Mouse (Mus musculus) ES-E14 (cell line): Measurements from ENCODE around the gene Tubb2a. TPM values are rescaled to one million over a fixed set of nuclear protein-coding genes. Genes with fewer than 3 reads are reported as not detected.

ENCODE experiments used
- DNase-seq: peaks from one replicate; pipeline ENCODE4 v3.0.0-alpha.2; 2013; ENCODE audit warnings: low read depth, low spot score
- H3K27ac ChIP-seq: 2 replicates; pipeline ENCODE4 v1.5.1; 2012; ENCODE audit warnings: low read depth, mild to moderate bottlenecking, low read length, moderate library complexity, mixed read lengths; ENCODE audit not compliant: poor library complexity, insufficient read depth, severe bottlenecking
- H3K36me3 ChIP-seq: 2 replicates; pipeline ENCODE4 v1.6.1; 2012; ENCODE audit warnings: mild to moderate bottlenecking, low read length, moderate library complexity, mixed read lengths; ENCODE audit not compliant: control insufficient read depth, poor library complexity, insufficient read depth, severe bottlenecking
- H3K4me1 ChIP-seq, 2 experiments: fragments of 150-350 bp in 1 of 2; sonication (generic) in 1 of 2; 2 replicates each; pipeline ENCODE4 v1.6.1; 2012; ENCODE audit warnings: low read length in 2 of 2, mild to moderate bottlenecking in 1 of 2, mixed read lengths in 1 of 2; ENCODE audit not compliant: control insufficient read depth in 2 of 2, insufficient read depth in 2 of 2, poor library complexity in 1 of 2
- H3K4me3 ChIP-seq, 2 experiments: fragments of 150-350 bp in 1 of 2; sonication (generic) in 1 of 2; 2 replicates each; pipeline ENCODE4 v1.5.1; 2012; ENCODE audit warnings: low read length in 2 of 2, low read depth in 1 of 2, mild to moderate bottlenecking in 1 of 2, mixed read lengths in 1 of 2; ENCODE audit not compliant: insufficient read depth in 1 of 2, poor library complexity in 1 of 2, severe bottlenecking in 1 of 2
- H3K9ac ChIP-seq: 2 replicates; pipeline ENCODE4 v1.6.1; 2012; ENCODE audit warnings: low read depth, mild to moderate bottlenecking, low read length, mixed read lengths; ENCODE audit not compliant: poor library complexity, insufficient read depth, severe bottlenecking
- H3K9me3 ChIP-seq: fragments of 150-350 bp; sonication (generic); 2 replicates; pipeline ENCODE4 v1.6.1; 2012; ENCODE audit warnings: low read depth, mild to moderate bottlenecking, low read length; ENCODE audit not compliant: control insufficient read depth, insufficient read depth
- CHD2 ChIP-seq: IDR thresholded peaks from 2 replicates; pipeline ENCODE4 v1.6.1; 2014; ENCODE audit warnings: mild to moderate bottlenecking, low read depth, low read length, inconsistent platforms
- HCFC1 ChIP-seq: IDR thresholded peaks from 2 replicates; pipeline ENCODE4 v1.6.1; 2012; ENCODE audit warnings: low read length, inconsistent platforms, borderline replicate concordance; ENCODE audit not compliant: insufficient read depth
- MAFK ChIP-seq: IDR thresholded peaks from 2 replicates; pipeline ENCODE4 v1.6.1; 2014; ENCODE audit warnings: mild to moderate bottlenecking, low read depth, low read length, inconsistent platforms; ENCODE audit not compliant: insufficient read depth
- ZC3H11A ChIP-seq: IDR thresholded peaks from 2 replicates; pipeline ENCODE4 v1.6.1; 2012; ENCODE audit warnings: low read depth, mild to moderate bottlenecking, inconsistent platforms, low read length, borderline replicate concordance
- ZNF384 ChIP-seq: IDR thresholded peaks from 2 replicates; pipeline ENCODE4 v1.6.1; 2012; ENCODE audit warnings: low read depth, low read length, inconsistent platforms
- in situ Hi-C, 2 experiments: fragments of 600-800 bp; cut with MboI; formaldehyde crosslinking; loops; one replicate each; pipeline ENCODE4 v1.15.1; 2025; ENCODE audit warnings: low sequenced_read_pairs in 2 of 2, inconsistent platforms in 1 of 2; ENCODE audit not compliant: unreplicated experiment in 2 of 2
- total RNA-seq: library from RNA; depleted of rRNA; stranded (reverse); fragments of 300-350 nt; gene quantifications from 2 replicates; pipeline ENCODE4 v1.2.3, GENCODE M21; 2012

Tubb2a gene
- total RNA-seq, 1 experiment: 62.2 TPM

GRCm38 (mm10) chr13:34105364-34105763, 27.6 kb upstream of the Tubb2a start:
- Histone ChIP-seq H3K9ac (no peak overlapping the region), H3K4me3 (no peak overlapping the region), H3K9me3 (no peaks in the 10 kb centered on the region), H3K27ac (no peak overlapping the region), H3K36me3 (no peaks in the 10 kb centered on the region), H3K4me1 (peaks cover 3 to 13% of the 10 kb centered on the region in 2 experiments)
- in situ Hi-C loops: no loop called here
- no peak for TF ChIP-seq ZNF384
- no peak for DNase-seq

GRCm38 (mm10) chr13:34101908-34102307, 24.1 kb upstream of the Tubb2a start:
- in situ Hi-C loops: no loop called here
- Histone ChIP-seq H3K27ac (no peak overlapping the region), H3K9ac (no peak overlapping the region), H3K9me3 (no peaks in the 10 kb centered on the region), H3K36me3 (no peaks in the 10 kb centered on the region), H3K4me3 (no peak overlapping the region), H3K4me1 (peaks cover 0 to 1% of the 10 kb centered on the region in 2 experiments; a peak in 1 of 4 replicates)
- no peak for DNase-seq
- no peak for TF ChIP-seq MAFK
- no peak for TF ChIP-seq ZC3H11A
- TF ChIP-seq CHD2: no peak
- no peak for TF ChIP-seq ZNF384
- TF ChIP-seq HCFC1: no peak

GRCm38 (mm10) chr13:34101247-34101646, 23.4 kb upstream of the Tubb2a start:
- no peaks in the 10 kb centered on the region for H3K36me3 ChIP-seq
- no peak overlapping the region for H3K4me3 ChIP-seq
- no peak overlapping the region for H3K9ac ChIP-seq
- TF ChIP-seq ZC3H11A (no peak), HCFC1 (no peak), ZNF384 (no peak), CHD2 (no peak), MAFK (no peak)
- in situ Hi-C loops: no loop called here
- peaks cover under 1 to 5% of the 10 kb centered on the region in 2 experiments; a peak in 2 of 4 replicates for H3K4me1 ChIP-seq
- no peak for DNase-seq
- no peak overlapping the region for H3K27ac ChIP-seq
- no peaks in the 10 kb centered on the region for H3K9me3 ChIP-seq

- H3K4me1 ChIP-seq: peaks cover 2 to 7% of the 10 kb centered on the region in 2 experiments; a peak in 2 of 4 replicates
- no peaks in the 10 kb centered on the region for H3K9me3 ChIP-seq
- no peak overlapping the region for H3K9ac ChIP-seq
- TF ChIP-seq HCFC1 (no peak), ZNF384 (no peak), MAFK (no peak), ZC3H11A (no peak), CHD2 (no peak)
- in situ Hi-C loops: no loop called here
- no peak for DNase-seq
- no peaks in the 10 kb centered on the region for H3K36me3 ChIP-seq
- no peak overlapping the region for H3K4me3 ChIP-seq
- no peak overlapping the region for H3K27ac ChIP-seq
These were observed 22.9 kb upstream of the Tubb2a start for GRCm38 (mm10) chr13:34100733-34101132.

- Histone ChIP-seq H3K4me1 (peaks cover 2 to 7% of the 10 kb centered on the region in 2 experiments; a peak in 2 of 4 replicates), H3K27ac (no peak overlapping the region), H3K9me3 (no peaks in the 10 kb centered on the region), H3K36me3 (no peaks in the 10 kb centered on the region), H3K9ac (no peak overlapping the region), H3K4me3 (no peak overlapping the region)
- DNase-seq: no peak
- TF ChIP-seq ZNF384 (no peak), ZC3H11A (no peak), HCFC1 (no peak), MAFK (no peak), CHD2 (no peak)
- in situ Hi-C loops: no loop called here
These were observed 19.3 kb upstream of the Tubb2a start for GRCm38 (mm10) chr13:34097086-34097485.
